Mouse (Mus musculus): Measurements from ENCODE around the gene Ccdc157.

DNA sequence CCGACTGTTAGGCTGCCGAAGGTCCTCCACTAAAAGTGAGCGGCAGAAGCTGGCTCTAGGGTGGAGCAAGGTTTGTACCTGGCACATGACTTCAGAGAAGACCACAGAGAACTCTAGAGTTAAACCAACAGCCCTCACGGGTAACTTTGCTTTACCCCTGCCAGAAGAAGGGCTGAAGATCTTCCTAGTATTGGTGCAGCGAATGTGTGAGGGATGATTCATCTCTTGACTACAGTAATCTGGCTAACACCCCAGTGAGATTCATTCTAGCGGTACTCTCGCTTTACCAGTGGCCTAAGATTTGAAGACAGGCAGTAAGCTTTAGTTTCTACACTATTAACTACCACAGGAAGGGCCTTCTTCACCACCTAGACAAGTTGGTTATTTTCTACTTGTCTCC is 45.9 kb upstream of the Ccdc157 start:
- TF ChIP-seq CTCF (IDR thresholded peaks at IDR 0.05; ENCODE audit: extremely low read depth, insufficient read depth, low read length) (no peak), POLR2A (IDR thresholded peaks at IDR 0.05; ENCODE audit: extremely low read depth, insufficient read depth, low read length) (no peak)

Data from cortical plate, adult 2 months (tissue).